Mouse (Mus musculus): ENCODE measurements at regions not wholly inside any gene's neighbourhood (a gene's known extent, or its start where the extent isn't known, plus 50 kb on each side); places are given as distances from the start of the nearest gene placed in this dataset.

- TF ChIP-seq CTCF (conservative IDR thresholded peaks at IDR 0.05; ENCODE audit: low read length) = no peak
- no peak for TF ChIP-seq NANOG (IDR thresholded peaks at IDR 0.05; ENCODE audit: borderline replicate concordance, low read length)
- TF ChIP-seq POU5F1 (IDR thresholded peaks at IDR 0.05; ENCODE audit: borderline replicate concordance, low read length) = no peak
These were observed 128.9 kb downstream of the Vegfa start for GRCm38 (mm10) chr17:45903294-45903693.
